Mouse (Mus musculus): ENCODE data around the gene Zfyve9.

The Zfyve9 gene

DNA sequence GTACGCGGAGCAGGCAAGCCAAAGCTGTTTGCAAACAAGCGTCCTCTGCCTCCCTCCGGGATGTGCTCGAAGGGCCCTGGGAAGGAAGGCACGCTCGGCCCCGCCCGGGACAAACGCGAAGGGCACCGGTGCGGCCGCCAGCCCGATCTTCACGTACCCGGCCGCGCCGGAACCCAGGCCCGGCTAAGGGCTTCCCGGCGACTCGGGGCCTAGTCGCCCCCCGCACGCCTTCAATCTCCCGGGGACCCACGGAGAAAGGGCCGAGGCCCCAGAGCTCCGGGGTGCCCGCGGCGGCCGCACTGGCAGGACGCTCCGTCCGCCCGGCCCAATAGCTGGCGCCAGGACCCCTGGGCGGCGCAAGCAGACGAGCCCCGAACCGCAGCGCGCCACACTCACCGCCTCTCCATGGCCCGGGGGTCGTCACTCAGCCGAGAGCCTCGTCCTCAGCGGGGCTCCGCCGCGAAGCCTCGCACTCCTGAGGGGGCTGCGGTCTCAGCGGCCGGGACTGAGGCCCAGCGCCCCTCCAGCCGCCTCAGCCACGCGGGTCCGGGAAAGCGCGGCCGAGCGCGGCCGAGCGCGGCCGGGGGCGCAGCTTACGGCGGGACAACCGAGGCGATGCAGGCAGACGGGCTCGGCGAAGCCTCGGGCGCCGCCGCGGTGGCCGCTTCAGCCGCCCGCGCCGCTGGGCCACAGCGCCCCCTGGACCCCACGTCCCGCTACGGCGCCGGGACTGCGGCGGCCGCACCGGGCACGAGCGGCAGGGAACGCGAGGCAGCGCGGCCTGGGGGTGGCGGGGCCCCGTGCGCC, at the start of gene Zfyve9:
Zfyve9 (minus strand) TSS at position 742 of the 807 bp plus-strand sequence.
- DNase-seq (ENCODE audit: low read depth, low spot score): peak; percentile 66

- no peak for DNase-seq (ENCODE audit: low read depth, low spot score)
These were observed 46.0 kb upstream of the Zfyve9 start for GRCm38 (mm10) chr4:108826643-108827042.

- DNase-seq (ENCODE audit: low read depth, low spot score): no peak
These were observed 45.5 kb upstream of the Zfyve9 start for GRCm38 (mm10) chr4:108826096-108826495.

DNA sequence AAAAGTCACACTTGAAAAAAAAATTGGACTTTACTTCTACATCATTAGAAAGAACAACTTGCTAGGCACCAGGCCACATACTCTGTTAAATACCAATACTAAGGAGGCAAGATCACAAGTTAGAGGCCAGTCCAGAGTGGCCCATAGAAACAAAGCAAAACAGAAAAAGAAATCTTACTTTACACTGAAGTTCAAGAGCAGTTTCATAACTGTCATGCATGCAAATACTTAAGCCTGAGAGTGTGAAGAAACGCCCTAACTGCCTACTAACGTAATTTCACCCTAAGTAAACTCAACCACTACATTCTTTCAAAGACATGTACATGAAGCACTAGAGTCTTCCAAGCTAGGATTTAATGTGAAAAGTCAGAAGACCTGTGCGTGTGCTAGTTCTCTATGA, 45.1 kb upstream of the Zfyve9 start:
- no peak for DNase-seq (ENCODE audit: low read depth, low spot score)

DNA sequence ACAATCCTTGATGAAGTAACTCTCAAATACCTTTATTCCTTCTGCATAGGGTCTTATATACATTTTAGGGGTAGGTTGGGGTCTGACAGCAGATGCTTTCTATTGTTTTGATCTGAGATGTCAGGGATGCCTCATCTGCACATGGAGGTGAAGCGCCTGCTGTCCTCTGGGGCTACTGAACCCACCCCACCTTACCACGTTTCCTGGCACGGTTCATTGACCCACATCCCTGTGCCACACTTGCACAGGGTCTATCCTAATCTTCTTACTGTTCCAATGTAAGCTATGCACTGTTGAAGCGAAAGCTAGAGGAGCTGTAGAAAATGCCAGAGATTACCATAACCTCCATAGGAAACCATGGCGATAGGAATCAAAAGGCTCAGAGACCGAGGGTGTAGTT, 31.0 kb upstream of the Zfyve9 start:
- no peak for DNase-seq (ENCODE audit: low read depth, low spot score)

DNA sequence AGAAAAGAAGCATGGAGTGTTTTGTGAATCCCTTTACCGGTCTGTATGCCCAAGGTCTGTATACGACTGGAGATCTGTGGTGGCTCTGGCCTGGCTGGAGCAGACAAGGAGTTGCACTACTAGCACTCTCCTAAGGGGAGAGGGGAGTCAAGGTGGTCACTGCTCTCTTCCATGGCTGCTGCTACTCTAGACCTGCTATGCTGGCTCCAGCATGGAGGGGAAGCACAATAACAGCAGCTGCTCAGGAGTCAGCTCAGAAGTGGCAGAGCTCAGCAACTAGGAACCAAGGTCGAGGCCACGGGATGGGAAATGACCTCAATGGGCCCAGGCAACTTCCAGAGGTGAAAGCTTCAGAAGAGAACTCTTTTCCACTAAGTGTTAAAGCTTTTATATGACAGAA, 30.5 kb upstream of the Zfyve9 start:
- DNase-seq (ENCODE audit: low read depth, low spot score): no peak

- DNase-seq (ENCODE audit: low read depth, low spot score): no peak
These were observed 22.9 kb upstream of the Zfyve9 start for GRCm38 (mm10) chr4:108803535-108803934.

DNA sequence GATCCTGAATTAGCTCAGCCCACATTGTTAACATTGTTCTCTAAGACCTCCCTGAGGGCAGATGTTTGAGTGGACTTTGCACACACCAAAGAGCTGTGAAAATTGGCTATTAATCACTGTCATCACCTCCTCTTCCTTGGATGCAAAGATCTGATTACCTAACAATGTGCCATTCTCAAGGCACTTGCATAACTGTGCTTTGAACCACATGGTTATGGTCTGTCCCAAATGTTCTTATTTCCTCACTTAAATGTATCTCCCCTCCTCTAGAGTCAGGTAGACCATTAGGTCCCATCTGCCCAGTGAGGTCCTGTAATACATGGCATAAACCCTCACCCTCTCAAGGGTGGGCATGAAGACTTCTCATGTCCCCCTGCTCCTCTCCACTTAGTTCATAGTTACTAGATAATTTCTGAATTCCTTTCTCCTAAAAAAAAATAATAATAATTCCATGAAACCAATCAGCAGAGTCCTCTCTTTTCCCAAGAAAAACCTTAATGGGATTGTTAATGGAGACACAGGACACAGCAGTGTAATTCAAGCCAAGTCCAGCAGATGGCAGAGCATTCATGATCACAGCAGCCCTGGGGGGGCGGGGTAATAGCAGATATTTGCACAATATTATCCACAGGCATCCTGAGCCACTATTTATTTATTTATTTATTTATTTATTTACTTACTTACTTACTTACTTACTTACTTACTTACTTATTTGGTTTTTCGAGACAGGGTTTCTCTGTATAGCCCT, 17.7 kb upstream of the Zfyve9 start:
- no peak for DNase-seq (ENCODE audit: low read depth, low spot score)

GRCm38 (mm10) chr4:108796701-108797100, 16.1 kb upstream of the Zfyve9 start:
- no peak for DNase-seq (ENCODE audit: low read depth, low spot score)

GRCm38 (mm10) chr4:108793941-108794340, 13.3 kb upstream of the Zfyve9 start:
- DNase-seq (ENCODE audit: low read depth, low spot score): no peak

GRCm38 (mm10) chr4:108790507-108790906, 9.9 kb upstream of the Zfyve9 start:
- no peak for DNase-seq (ENCODE audit: low read depth, low spot score)

DNA sequence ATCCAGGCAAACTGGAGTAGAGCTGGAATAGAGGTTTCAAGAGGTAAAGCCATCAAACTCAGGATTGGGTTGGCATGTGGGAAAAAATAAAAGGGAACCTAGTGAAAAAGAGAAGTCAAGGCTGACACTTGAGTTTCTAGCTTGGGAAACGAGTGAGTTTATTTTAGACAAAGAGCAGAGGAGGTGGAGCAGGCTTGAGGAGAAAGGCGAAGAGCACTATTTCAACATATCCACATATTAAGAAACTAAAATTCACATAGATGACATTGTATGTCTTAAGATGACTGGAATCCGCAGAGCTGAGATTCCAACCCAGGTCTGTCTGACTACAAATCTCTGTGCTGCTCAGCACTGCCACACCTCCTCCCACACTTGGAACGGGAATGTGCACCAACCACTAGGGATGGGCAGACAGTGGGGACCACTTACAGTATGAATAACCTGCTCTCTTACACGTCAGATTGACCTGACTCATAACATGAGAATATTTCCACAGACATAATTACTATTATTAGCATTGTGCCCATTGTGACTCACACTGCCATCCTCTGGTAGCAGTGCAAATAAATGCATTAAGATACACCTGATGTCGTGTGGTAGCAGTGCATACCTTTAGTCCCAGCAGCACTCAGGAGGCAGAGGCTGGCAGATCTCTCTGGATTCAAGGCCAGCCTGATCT, 8.8 kb upstream of the Zfyve9 start:
- DNase-seq (ENCODE audit: low read depth, low spot score): no peak

DNA sequence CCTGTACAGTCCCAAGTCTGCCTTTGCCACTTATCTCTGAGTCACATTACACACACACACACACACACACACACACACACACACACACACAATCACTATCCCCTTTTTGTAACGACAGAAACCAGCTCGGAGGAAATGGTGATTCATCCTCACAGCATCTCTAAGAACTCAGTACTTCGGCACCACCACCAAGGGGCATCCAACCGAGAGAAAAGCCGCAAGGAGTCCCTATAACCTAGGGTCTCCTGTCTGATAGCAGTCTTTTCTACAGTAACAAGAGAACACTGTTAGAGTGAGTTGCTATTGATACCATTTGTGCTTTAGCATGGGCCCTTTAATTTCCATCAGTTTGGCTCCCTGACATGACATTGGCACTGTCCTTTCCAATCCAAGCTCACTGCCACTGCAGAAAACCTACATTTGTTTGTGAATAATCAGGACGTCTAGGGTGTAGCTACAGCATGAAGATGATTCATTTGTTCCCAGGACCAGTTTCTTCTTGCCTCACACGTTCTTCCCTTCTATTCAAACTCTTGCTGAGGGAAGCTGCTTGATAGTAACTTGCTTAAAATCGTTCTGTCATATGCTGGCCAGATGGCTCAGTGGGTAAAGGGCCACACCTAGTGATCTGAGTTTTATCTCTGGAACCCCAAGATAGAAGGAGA, 2.0 kb upstream of the Zfyve9 start:
- no peak for DNase-seq (ENCODE audit: low read depth, low spot score)

DNA sequence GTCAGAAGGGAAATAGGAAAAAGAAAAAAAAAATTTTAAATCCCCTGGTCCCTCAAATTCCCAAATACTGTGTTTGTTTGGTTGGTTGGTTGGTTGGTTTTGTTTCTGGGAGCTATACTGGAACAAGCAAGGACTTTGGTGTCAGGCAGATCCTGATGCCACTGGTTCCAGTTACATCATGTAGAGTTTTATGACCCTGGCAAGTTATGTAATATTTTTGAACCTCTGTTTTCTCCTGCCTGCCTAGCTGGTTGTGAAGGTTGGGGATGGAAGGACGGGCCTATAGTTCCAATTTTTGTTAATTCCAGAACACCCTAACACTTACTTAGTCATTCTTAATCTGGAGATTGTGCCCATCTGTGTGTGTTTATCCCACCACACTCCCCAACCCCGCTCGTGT, 998 bp upstream of the Zfyve9 start:
- no peak for DNase-seq (ENCODE audit: low read depth, low spot score)

- no peak for DNase-seq (ENCODE audit: low read depth, low spot score)
These were observed 237 bp upstream of the Zfyve9 start for GRCm38 (mm10) chr4:108780864-108781205.

GRCm38 (mm10) chr4:108779763-108780056, 888 bp downstream of the Zfyve9 start:
- no peak for DNase-seq (ENCODE audit: low read depth, low spot score)

- no peak for DNase-seq (ENCODE audit: low read depth, low spot score)
These were observed 12.1 kb downstream of the Zfyve9 start for GRCm38 (mm10) chr4:108768527-108768926.

GRCm38 (mm10) chr4:108759583-108759982, 21.0 kb downstream of the Zfyve9 start:
- no peak for DNase-seq (ENCODE audit: low read depth, low spot score)

GRCm38 (mm10) chr4:108746160-108746873, 34.3 kb downstream of the Zfyve9 start:
- DNase-seq (ENCODE audit: low read depth, low spot score): no peak

- no peak for DNase-seq (ENCODE audit: low read depth, low spot score)
These were observed 49.0 kb downstream of the Zfyve9 start for GRCm38 (mm10) chr4:108731582-108731981.

DNA sequence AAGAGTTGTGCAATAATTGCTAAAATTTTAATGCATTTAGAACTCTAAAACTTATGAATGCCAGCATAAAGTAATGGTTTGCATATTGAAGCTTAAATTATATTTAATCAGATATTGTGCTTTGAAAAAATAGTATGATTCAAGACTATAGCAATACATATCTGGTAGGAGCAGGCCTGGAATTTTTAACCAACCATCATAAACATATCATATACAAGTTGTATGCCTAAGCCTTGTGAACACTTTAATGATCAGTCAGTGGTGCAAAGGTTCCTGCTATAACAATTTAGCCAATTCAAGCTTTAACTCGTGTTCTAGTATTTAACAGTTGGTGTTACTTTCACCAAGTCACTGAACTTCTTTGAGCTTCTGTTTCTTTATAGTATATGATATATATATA, 50.1 kb downstream of the Zfyve9 start:
- DNase-seq (ENCODE audit: low read depth, low spot score): no peak

DNA sequence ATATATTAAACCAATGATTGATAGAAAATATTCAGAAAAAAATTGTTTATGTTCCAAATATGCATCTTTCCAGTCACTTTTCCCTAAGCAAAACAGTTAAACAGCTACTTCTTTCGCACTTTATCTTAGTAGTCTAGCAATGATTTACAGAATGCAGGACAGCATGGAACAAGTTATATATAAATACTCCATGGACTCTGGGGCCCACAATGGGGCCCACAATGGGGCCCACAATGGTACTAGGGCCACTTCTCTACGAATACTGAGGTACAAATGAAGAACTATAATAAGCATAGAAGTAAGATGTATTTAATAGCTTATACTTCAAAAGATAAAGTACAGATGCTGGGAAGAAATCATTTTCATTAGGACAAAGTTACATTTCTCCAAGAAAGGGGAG, 56.5 kb downstream of the Zfyve9 start:
- DNase-seq (ENCODE audit: low read depth, low spot score): no peak
